Mouse (Mus musculus): ENCODE measurements around the gene Ryr3. TPM values are rescaled to one million over a fixed set of nuclear protein-coding genes. Genes with fewer than 3 reads are reported as not detected.

The Ryr3 gene
- polyA plus RNA-seq, 1 experiment from 2014 or later, result 5.6 TPM

GRCm38 (mm10) chr2:112720715-112721114 is 496.2 kb downstream of the Ryr3 start:
- Histone ChIP-seq H3K9ac (replicated peaks) (no peak overlapping the region), H3K4me2 (no peak overlapping the region), H3K27me3 (replicated peaks) (no peaks in the 10 kb centered on the region), H3K36me3 (no peaks in the 10 kb centered on the region), H3K4me3 (replicated peaks) (no peak overlapping the region), H3K9me3 (replicated peaks) (no peaks in the 10 kb centered on the region), H3K4me1 (peaks cover 6% of the 10 kb centered on the region; the same call in 1 of the 2 replicates), H3K27ac (replicated peaks) (no peak overlapping the region)
- 7% methylated on average over 3 of the region's 3 CpGs for WGBS
- ATAC-seq (ENCODE audit: low FRiP score), result peak; percentile 89

GRCm38 (mm10) chr2:112714648-112715047 is 502.2 kb downstream of the Ryr3 start:
- Histone ChIP-seq H3K4me2 (no peak overlapping the region), H3K4me1 (no peaks in the 10 kb centered on the region), H3K27me3 (replicated peaks) (no peaks in the 10 kb centered on the region), H3K4me3 (replicated peaks) (no peak overlapping the region), H3K9me3 (replicated peaks) (no peaks in the 10 kb centered on the region), H3K9ac (replicated peaks) (no peak overlapping the region), H3K36me3 (no peaks in the 10 kb centered on the region), H3K27ac (replicated peaks) (no peak overlapping the region)
- no peak for ATAC-seq (ENCODE audit: low FRiP score)
- WGBS, result 85% methylated on average over 4 of the region's 4 CpGs

GRCm38 (mm10) chr2:112681817-112682216 is 535.1 kb downstream of the Ryr3 start:
- Histone ChIP-seq H3K4me2 (no peak overlapping the region), H3K9me3 (replicated peaks) (no peaks in the 10 kb centered on the region), H3K4me3 (replicated peaks) (no peak overlapping the region), H3K27ac (replicated peaks) (no peak overlapping the region), H3K4me1 (no peaks in the 10 kb centered on the region), H3K36me3 (no peaks in the 10 kb centered on the region), H3K9ac (replicated peaks) (no peak overlapping the region), H3K27me3 (replicated peaks) (no peaks in the 10 kb centered on the region)
- no peak for ATAC-seq (ENCODE audit: low FRiP score)
- whole genome bisulfite sequencing, result 79% methylated on average over 5 of the region's 5 CpGs

- Histone ChIP-seq H3K36me3 (no peaks in the 10 kb centered on the region), H3K9ac (replicated peaks) (no peak overlapping the region), H3K9me3 (replicated peaks) (no peaks in the 10 kb centered on the region), H3K4me2 (no peak overlapping the region), H3K4me1 (no peaks in the 10 kb centered on the region), H3K27me3 (replicated peaks) (no peaks in the 10 kb centered on the region), H3K4me3 (replicated peaks) (no peak overlapping the region), H3K27ac (replicated peaks) (no peak overlapping the region)
- 66% methylated on average over 1 of the region's 1 CpGs for WGBS
- ATAC-seq (ENCODE audit: low FRiP score), result no peak
Measured at GRCm38 (mm10) chr2:112677246-112677645, 539.6 kb downstream of the Ryr3 start.

GRCm38 (mm10) chr2:112676721-112677120 is 540.2 kb downstream of the Ryr3 start:
- Histone ChIP-seq H3K36me3 (no peaks in the 10 kb centered on the region), H3K4me1 (no peaks in the 10 kb centered on the region), H3K4me3 (replicated peaks) (no peak overlapping the region), H3K4me2 (no peak overlapping the region), H3K27me3 (replicated peaks) (no peaks in the 10 kb centered on the region), H3K9ac (replicated peaks) (no peak overlapping the region), H3K9me3 (replicated peaks) (no peaks in the 10 kb centered on the region), H3K27ac (replicated peaks) (no peak overlapping the region)
- ATAC-seq (ENCODE audit: low FRiP score), result no peak
- WGBS, result 66% methylated on average over 1 of the region's 1 CpGs

- Histone ChIP-seq H3K36me3 (no peaks in the 10 kb centered on the region), H3K9me3 (replicated peaks) (no peaks in the 10 kb centered on the region), H3K27ac (replicated peaks) (no peak overlapping the region), H3K4me1 (no peaks in the 10 kb centered on the region), H3K9ac (replicated peaks) (no peak overlapping the region), H3K4me3 (replicated peaks) (no peak overlapping the region), H3K27me3 (replicated peaks) (no peaks in the 10 kb centered on the region), H3K4me2 (no peak overlapping the region)
- WGBS, result 81% methylated on average over 2 of the region's 2 CpGs
- ATAC-seq (ENCODE audit: low FRiP score), result no peak
Measured at GRCm38 (mm10) chr2:112676175-112676574, 540.7 kb downstream of the Ryr3 start.

GRCm38 (mm10) chr2:112669461-112669860 is 547.4 kb downstream of the Ryr3 start:
- H3K4me1 ChIP-seq, result no peaks in the 10 kb centered on the region
- H3K27ac ChIP-seq (replicated peaks), result no peak overlapping the region
- WGBS, result 83% methylated on average over 3 of the region's 3 CpGs
- H3K4me2 ChIP-seq, result no peak overlapping the region
- ATAC-seq (ENCODE audit: low FRiP score), result no peak
- H3K4me3 ChIP-seq (replicated peaks), result no peak overlapping the region
- no peaks in the 10 kb centered on the region for H3K9me3 ChIP-seq (replicated peaks)
- H3K27me3 ChIP-seq (replicated peaks), result no peaks in the 10 kb centered on the region
- H3K36me3 ChIP-seq, result no peaks in the 10 kb centered on the region
- H3K9ac ChIP-seq (replicated peaks), result no peak overlapping the region

- no peaks in the 10 kb centered on the region; the same call in 1 of the 2 replicates for H3K36me3 ChIP-seq
- no peak overlapping the region for H3K4me3 ChIP-seq (replicated peaks)
- no peaks in the 10 kb centered on the region for H3K9me3 ChIP-seq (replicated peaks)
- H3K4me2 ChIP-seq, result no peak overlapping the region
- H3K27me3 ChIP-seq (replicated peaks), result no peaks in the 10 kb centered on the region
- no peak for ATAC-seq (ENCODE audit: low FRiP score)
- WGBS, result 72% methylated on average over 5 of the region's 5 CpGs
- no peak overlapping the region for H3K27ac ChIP-seq (replicated peaks)
- H3K4me1 ChIP-seq, result no peaks in the 10 kb centered on the region
- no peak overlapping the region for H3K9ac ChIP-seq (replicated peaks)
Measured at GRCm38 (mm10) chr2:112656131-112656530, 560.8 kb downstream of the Ryr3 start.

- H3K27me3 ChIP-seq (replicated peaks), result no peaks in the 10 kb centered on the region
- no peak overlapping the region for H3K4me2 ChIP-seq
- H3K36me3 ChIP-seq, result no peaks in the 10 kb centered on the region
- H3K4me3 ChIP-seq (replicated peaks), result no peak overlapping the region
- WGBS, result 57% methylated on average over 3 of the region's 3 CpGs
- H3K9ac ChIP-seq (replicated peaks), result no peak overlapping the region
- no peaks in the 10 kb centered on the region for H3K4me1 ChIP-seq
- ATAC-seq (ENCODE audit: low FRiP score), result no peak
- H3K9me3 ChIP-seq (replicated peaks), result no peaks in the 10 kb centered on the region
- H3K27ac ChIP-seq (replicated peaks), result no peak overlapping the region
Measured at GRCm38 (mm10) chr2:112653836-112654235, 563.1 kb downstream of the Ryr3 start.

GRCm38 (mm10) chr2:112637206-112637605 is 579.7 kb downstream of the Ryr3 start:
- Histone ChIP-seq H3K4me3 (replicated peaks) (no peak overlapping the region), H3K27ac (replicated peaks) (no peak overlapping the region), H3K36me3 (peaks cover 3% of the 10 kb centered on the region; the same call in 1 of the 2 replicates), H3K27me3 (replicated peaks) (no peaks in the 10 kb centered on the region), H3K4me2 (no peak overlapping the region), H3K9me3 (replicated peaks) (no peaks in the 10 kb centered on the region), H3K9ac (replicated peaks) (no peak overlapping the region), H3K4me1 (no peaks in the 10 kb centered on the region)
- WGBS, result 91% methylated on average over 5 of the region's 5 CpGs
- no peak for ATAC-seq (ENCODE audit: low FRiP score)

GRCm38 (mm10) chr2:112632536-112632935 is 584.4 kb downstream of the Ryr3 start:
- Histone ChIP-seq H3K9ac (replicated peaks) (no peak overlapping the region), H3K4me1 (no peaks in the 10 kb centered on the region), H3K9me3 (replicated peaks) (no peaks in the 10 kb centered on the region), H3K4me3 (replicated peaks) (no peak overlapping the region), H3K4me2 (no peak overlapping the region), H3K27me3 (replicated peaks) (no peaks in the 10 kb centered on the region), H3K36me3 (peaks cover 12% of the 10 kb centered on the region), H3K27ac (replicated peaks) (no peak overlapping the region)
- no peak for ATAC-seq (ENCODE audit: low FRiP score)
- WGBS, result 93% methylated on average over 9 of the region's 9 CpGs

GRCm38 (mm10) chr2:112630669-112631068 is 586.2 kb downstream of the Ryr3 start:
- H3K9me3 ChIP-seq (replicated peaks), result no peaks in the 10 kb centered on the region
- no peak overlapping the region for H3K9ac ChIP-seq (replicated peaks)
- 91% methylated on average over 11 of the region's 11 CpGs for WGBS
- H3K4me3 ChIP-seq (replicated peaks), result no peak overlapping the region
- no peak overlapping the region for H3K27ac ChIP-seq (replicated peaks)
- H3K4me1 ChIP-seq, result no peaks in the 10 kb centered on the region
- no peaks in the 10 kb centered on the region for H3K27me3 ChIP-seq (replicated peaks)
- peaks cover 12% of the 10 kb centered on the region for H3K36me3 ChIP-seq
- no peak for ATAC-seq (ENCODE audit: low FRiP score)
- H3K4me2 ChIP-seq, result no peak overlapping the region

- H3K4me3 ChIP-seq (replicated peaks), result no peak overlapping the region
- no peak overlapping the region for H3K27ac ChIP-seq (replicated peaks)
- 89% methylated on average over 3 of the region's 3 CpGs for WGBS
- ATAC-seq (ENCODE audit: low FRiP score), result no peak
- no peak overlapping the region for H3K4me2 ChIP-seq
- no peaks in the 10 kb centered on the region for H3K9me3 ChIP-seq (replicated peaks)
- no peak overlapping the region for H3K9ac ChIP-seq (replicated peaks)
- no peaks in the 10 kb centered on the region for H3K36me3 ChIP-seq
- H3K27me3 ChIP-seq (replicated peaks), result no peaks in the 10 kb centered on the region
- H3K4me1 ChIP-seq, result no peaks in the 10 kb centered on the region
Measured at GRCm38 (mm10) chr2:112625156-112625555, 591.7 kb downstream of the Ryr3 start.
